Mouse (Mus musculus) liver, embryonic 12.5 days (tissue): ENCODE data around the gene Dcun1d5. TPM values are rescaled to one million over a fixed set of nuclear protein-coding genes. Genes with fewer than 3 reads are reported as not detected.

Experiments used
- ATAC-seq: fragments of 200-750 bp; cut with Nextera tagmentation; 2 replicates; pipeline ENCODE4 v1.8.0; 2017; ENCODE audit warnings: moderate number of reproducible peaks, mild to moderate bottlenecking, moderate library complexity
- H3K27ac ChIP-seq: fragments of 300-500 bp; sonication (generic); 2 replicates; pipeline ENCODE4 v1.5.1; 2016; ENCODE audit warnings: mild to moderate bottlenecking
- H3K27me3 ChIP-seq: fragments of 300-500 bp; sonication (generic); replicated peaks from 2 replicates; pipeline ENCODE4 v1.6.1; 2016; ENCODE audit warnings: mild to moderate bottlenecking, moderate library complexity
- H3K36me3 ChIP-seq: fragments of 300-500 bp; sonication (generic); 2 replicates; pipeline ENCODE4 v1.6.1; 2016; ENCODE audit warnings: mild to moderate bottlenecking, moderate library complexity
- H3K4me1 ChIP-seq: fragments of 300-500 bp; sonication (generic); 2 replicates; pipeline ENCODE4 v1.6.1; 2016
- H3K4me2 ChIP-seq: fragments of 300-500 bp; sonication (generic); 2 replicates; pipeline ENCODE4 v1.6.1; 2016; ENCODE audit warnings: mild to moderate bottlenecking, moderate library complexity
- H3K4me3 ChIP-seq: fragments of 300-500 bp; sonication (generic); 2 replicates; pipeline ENCODE4 v1.5.1; 2016; ENCODE audit warnings: mild to moderate bottlenecking, moderate library complexity
- H3K9ac ChIP-seq: fragments of 300-500 bp; sonication (generic); 2 replicates; pipeline ENCODE4 v1.6.1; 2016; ENCODE audit warnings: mild to moderate bottlenecking, moderate library complexity
- H3K9me3 ChIP-seq: fragments of 300-500 bp; sonication (generic); replicated peaks from 2 replicates; pipeline ENCODE4 v1.6.1; 2016; ENCODE audit warnings: mild to moderate bottlenecking, moderate library complexity
- WGBS: fragments of 180-500 bp; shearing (Covaris S2); methylation state at CpG from one replicate; pipeline ENCODE4 v1.1.7; 2016; ENCODE audit not compliant: insufficient replicate concordance; 5-methylcytosine and 5-hydroxymethylcytosine counted together
- polyA plus RNA-seq: library from polyadenylated mRNA; unstranded; fragments of >200 nt; fragmentation: Nextera tagmentation; extraction: Ambion mirVana; gene quantifications from 2 replicates; pipeline ENCODE4 v1.2.1, GENCODE M21; 2016

Gene Dcun1d5
- polyA plus RNA-seq, 1 experiment from 2014 or later: 111 TPM

GRCm38 (mm10) chr9:7221024-7221423 lies 36.7 kb downstream of the Dcun1d5 start:
- Histone ChIP-seq H3K4me2 (no peak overlapping the region), H3K27ac (no peak overlapping the region), H3K27me3 (no peaks in the 10 kb centered on the region), H3K36me3 (no peaks in the 10 kb centered on the region), H3K9ac (no peak overlapping the region), H3K4me3 (no peak overlapping the region), H3K4me1 (no peaks in the 10 kb centered on the region), H3K9me3 (no peaks in the 10 kb centered on the region)
- no peak for ATAC-seq
- 78% methylated on average over 5 of the region's 5 CpGs for WGBS

DNA sequence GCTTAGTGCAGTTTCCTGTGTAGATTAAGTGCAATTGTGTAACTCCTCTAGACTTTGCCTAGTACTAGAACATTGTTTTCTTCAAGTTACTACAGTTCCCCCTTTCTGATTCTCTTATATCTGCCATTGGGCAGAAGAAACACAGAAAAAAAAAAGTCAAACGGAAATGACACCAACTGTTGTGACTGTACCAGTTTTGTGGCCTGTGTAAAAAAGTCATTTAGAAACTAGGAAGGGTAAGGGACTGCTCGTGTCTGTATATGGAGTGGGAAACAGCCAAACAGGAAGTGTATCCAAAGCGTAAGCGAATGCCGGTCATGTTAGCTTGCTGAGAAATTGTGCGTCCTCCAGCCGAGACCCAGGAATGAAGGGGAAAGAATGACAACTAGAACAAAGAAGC lies 37.1 kb downstream of the Dcun1d5 start:
- Histone ChIP-seq H3K4me2 (no peak overlapping the region), H3K27ac (no peak overlapping the region), H3K9ac (no peak overlapping the region), H3K36me3 (no peaks in the 10 kb centered on the region), H3K9me3 (no peaks in the 10 kb centered on the region), H3K4me1 (no peaks in the 10 kb centered on the region), H3K27me3 (no peaks in the 10 kb centered on the region), H3K4me3 (no peak overlapping the region)
- 78% methylated on average over 7 of the region's 7 CpGs for WGBS
- ATAC-seq: no peak

DNA sequence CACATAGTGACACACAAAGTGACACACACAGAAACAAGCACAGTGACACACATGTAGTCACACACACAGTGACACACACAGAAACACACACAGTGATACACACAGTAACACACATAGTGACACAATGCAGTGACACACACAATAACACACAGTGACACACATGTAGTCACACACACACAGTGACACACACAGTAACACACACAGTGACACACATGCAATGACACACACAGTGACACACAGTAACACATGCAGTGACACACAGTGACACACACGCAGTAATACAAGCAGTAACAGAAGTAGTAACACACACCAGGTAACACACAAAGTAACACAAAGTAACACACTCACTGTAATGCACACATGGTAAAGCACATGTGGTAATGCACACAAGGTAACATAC lies 54.3 kb downstream of the Dcun1d5 start:
- H3K4me3 ChIP-seq: no peak overlapping the region
- H3K36me3 ChIP-seq: no peaks in the 10 kb centered on the region
- ATAC-seq: no peak
- no peaks in the 10 kb centered on the region for H3K9me3 ChIP-seq
- H3K9ac ChIP-seq: no peak overlapping the region
- 63% methylated on average over 1 of the region's 1 CpGs for WGBS
- no peak overlapping the region for H3K4me2 ChIP-seq
- H3K27me3 ChIP-seq: no peaks in the 10 kb centered on the region
- H3K4me1 ChIP-seq: no peaks in the 10 kb centered on the region
- no peak overlapping the region for H3K27ac ChIP-seq

GRCm38 (mm10) chr9:7239967-7240366 lies 55.6 kb downstream of the Dcun1d5 start:
- 66% methylated on average over 2 of the region's 2 CpGs for WGBS
- Histone ChIP-seq H3K4me3 (no peak overlapping the region), H3K4me2 (no peak overlapping the region), H3K36me3 (no peaks in the 10 kb centered on the region), H3K9me3 (no peaks in the 10 kb centered on the region), H3K4me1 (no peaks in the 10 kb centered on the region), H3K27ac (no peak overlapping the region), H3K27me3 (no peaks in the 10 kb centered on the region), H3K9ac (no peak overlapping the region)
- ATAC-seq: no peak

GRCm38 (mm10) chr9:7252797-7253654 lies 68.7 kb downstream of the Dcun1d5 start:
- H3K4me2 ChIP-seq: no peak overlapping the region
- H3K27ac ChIP-seq: no peak overlapping the region
- H3K27me3 ChIP-seq: no peaks in the 10 kb centered on the region
- no peak for ATAC-seq
- H3K4me3 ChIP-seq: no peak overlapping the region
- H3K9ac ChIP-seq: no peak overlapping the region
- no peaks in the 10 kb centered on the region for H3K9me3 ChIP-seq
- no peaks in the 10 kb centered on the region for H3K36me3 ChIP-seq
- 41% methylated on average over 1 of the region's 1 CpGs for WGBS
- no peaks in the 10 kb centered on the region for H3K4me1 ChIP-seq

Other genes starting within 250 kb of the Dcun1d5 start
- 3.6 TPM in 2 replicates for gene Dync2h1, start 74 bp upstream of the Dcun1d5 start, polyA plus RNA-seq
- gene Mmp13, start 88.0 kb downstream of the Dcun1d5 start, polyA plus RNA-seq: 0.06 TPM in 1 of 2 replicates, not detected in the other
- 0.23 TPM in 1 of 2 replicates, not detected in the other for gene Mmp12, start 159.9 kb downstream of the Dcun1d5 start, polyA plus RNA-seq
- gene Mmp1b, start 203.5 kb downstream of the Dcun1d5 start, polyA plus RNA-seq: not detected in 2 replicates